Mouse (Mus musculus): ENCODE results near the gene Fbrsl1. TPM values are rescaled to one million over a fixed set of nuclear protein-coding genes. Genes with fewer than 3 reads are reported as not detected.

The Fbrsl1 gene
- total RNA-seq, 1 experiment from 2014 or later, result 21.2 TPM

Other genes with a start within 250 kb of the Fbrsl1 start
- gene Ankle2, start 217.5 kb downstream of the Fbrsl1 start, total RNA-seq (2017), result 75.8 and 96.5 TPM in 2 replicates
- 29.3 and 32.0 TPM in 2 replicates for gene Pgam5, start 178.6 kb downstream of the Fbrsl1 start, total RNA-seq (2017)
- 1.4 and 2.3 TPM in 2 replicates for gene Pxmp2, start 162.3 kb downstream of the Fbrsl1 start, total RNA-seq (2017)
- 3.9 and 6.1 TPM in 2 replicates for gene Pole, start 162.2 kb downstream of the Fbrsl1 start, total RNA-seq (2017)
- not detected in 2 replicates for gene P2rx2, start 105.3 kb downstream of the Fbrsl1 start, total RNA-seq (2017)
- gene Lrcol1, start 103.8 kb downstream of the Fbrsl1 start, total RNA-seq (2017), result not detected in 2 replicates
- 0.81 and 0.86 TPM in 2 replicates for gene Galnt9, start 95.9 kb upstream of the Fbrsl1 start, total RNA-seq (2017)
- gene Noc4l, start 204.9 kb upstream of the Fbrsl1 start, total RNA-seq (2017), result 11.0 and 12.0 TPM in 2 replicates
- gene Ddx51, start 204.9 kb upstream of the Fbrsl1 start, total RNA-seq (2017), result 6.4 and 11.4 TPM in 2 replicates

Data from neutrophil, adult 5-6 weeks (primary cell).